Mouse (Mus musculus) erythroblast, adult 5-6 weeks (primary cell): ENCODE data around the gene Pxn. TPM values are rescaled to one million over a fixed set of nuclear protein-coding genes. Genes with fewer than 3 reads are reported as not detected.

Source experiments
- ATAC-seq: replicated peaks from 2 replicates; pipeline ENCODE4 v1.8.0; 2016; ENCODE audit warnings: moderate number of reproducible peaks, mild to moderate bottlenecking, moderate TSS enrichment, inconsistent platforms; ENCODE audit not compliant: poor library complexity, low FRiP score, severe bottlenecking
- total RNA-seq, 2 experiments: library from RNA; stranded (forward) in 1 of 2; stranded (reverse) in 1 of 2; fragments of 150-400 nt in 1 of 2; fragments of 200-764, 138-1000 nt in 1 of 2; gene quantifications; 2 replicates each; pipeline versions ENCODE4 v1.2.3 to v1.2.4; 2015 to 2017; ENCODE audit warnings: low replicate concordance in 2 of 2

The Pxn gene
- 18.8 and 38.5 TPM in 2 replicates for total RNA-seq (2015; ENCODE audit: low replicate concordance)
- total RNA-seq (2017; ENCODE audit: low replicate concordance), result 14.8 and 57.5 TPM in 2 replicates

- ATAC-seq, result peak; percentile 88
These were observed at the start of gene Pxn for GRCm38 (mm10) chr5:115506454-115507201. Gene Pxn, plus strand, starts transcription at chr5:115506676.

GRCm38 (mm10) chr5:115458918-115459317 is 47.6 kb upstream of the Pxn start:
- ATAC-seq, result no peak

GRCm38 (mm10) chr5:115464408-115465115 is 41.9 kb upstream of the Pxn start:
- ATAC-seq, result no peak

- ATAC-seq, result no peak
These were observed 40.6 kb upstream of the Pxn start, which contains the start of gene Pla2g1b for GRCm38 (mm10) chr5:115465642-115466420. Gene Pla2g1b, plus strand, starts transcription at chr5:115466262.

- ATAC-seq, result no peak
These were observed 36.7 kb upstream of the Pxn start for GRCm38 (mm10) chr5:115469791-115470190.

GRCm38 (mm10) chr5:115470766-115471531 is 35.5 kb upstream of the Pxn start:
- ATAC-seq, result peak; percentile 69

- no peak for ATAC-seq
These were observed 33.3 kb upstream of the Pxn start for GRCm38 (mm10) chr5:115473191-115473590.

GRCm38 (mm10) chr5:115474174-115474828 is 32.2 kb upstream of the Pxn start:
- ATAC-seq, result no peak

GRCm38 (mm10) chr5:115475337-115476106 is 31.0 kb upstream of the Pxn start:
- ATAC-seq, result peak; percentile 45

GRCm38 (mm10) chr5:115476107-115476727 is 30.3 kb upstream of the Pxn start:
- ATAC-seq, result no peak

GRCm38 (mm10) chr5:115479561-115479960 is 26.9 kb upstream of the Pxn start:
- no peak for ATAC-seq

- ATAC-seq, result no peak
These were observed 26.4 kb upstream of the Pxn start for GRCm38 (mm10) chr5:115480101-115480500.

- no peak for ATAC-seq
These were observed 23.8 kb upstream of the Pxn start for GRCm38 (mm10) chr5:115482390-115483265.

- ATAC-seq, result no peak
These were observed 23.1 kb upstream of the Pxn start for GRCm38 (mm10) chr5:115483385-115483784.

- ATAC-seq, result peak; percentile 96
These were observed 22.2 kb upstream of the Pxn start, which contains the start of gene Sirt4 for GRCm38 (mm10) chr5:115483947-115484920. Gene Sirt4, minus strand, starts transcription at chr5:115484725.

GRCm38 (mm10) chr5:115484996-115485395 is 21.5 kb upstream of the Pxn start:
- no peak for ATAC-seq
